Mouse (Mus musculus): ENCODE measurements around the gene Fbrsl1.

- no peak for TF ChIP-seq POLR2A (IDR thresholded peaks at IDR 0.05; ENCODE audit: insufficient read depth, low read length)
- no peak for TF ChIP-seq CTCF (IDR thresholded peaks at IDR 0.05; ENCODE audit: low read depth, low read length)
- TF ChIP-seq EP300 (IDR thresholded peaks at IDR 0.05; ENCODE audit: insufficient read depth, low read depth, low read length): no peak
Observed at GRCm38 (mm10) chr5:110425187-110425586, 23.1 kb downstream of the Fbrsl1 start.
